ENCODE assay signal across 42 mouse cellular contexts in the genomic region with DNA sequence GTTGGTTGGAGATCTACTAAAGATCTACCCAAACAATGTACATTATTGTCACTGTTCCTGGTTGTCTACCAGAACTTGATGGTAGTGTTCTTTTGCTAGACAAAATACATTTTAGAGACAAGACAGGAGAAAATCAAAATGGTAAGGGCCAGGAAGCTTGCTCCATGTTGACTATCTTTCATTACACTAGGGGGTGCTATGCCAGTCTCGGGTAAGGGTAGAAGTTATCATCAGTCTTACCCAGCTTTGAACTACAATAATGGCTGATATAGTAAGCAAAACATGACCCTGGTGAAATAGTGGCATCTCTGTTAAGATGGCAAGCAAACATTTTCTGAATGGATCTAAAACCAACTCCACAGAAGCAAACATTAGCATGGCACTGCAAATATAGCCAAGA. TPM values are rescaled to one million over a fixed set of nuclear protein-coding genes. Genes with fewer than 3 reads are reported as not detected.
"Had no signal": no experiment of that assay in that cellular context is flagged by ENCODE, and none has a peak within 500 bp of the region (broad histone marks: within the 10 kb centered on the region; RNA-seq: fewer than 3 reads in every experiment).

No protein-coding gene starts in this region.

- ATAC-seq: hindbrain, embryonic 16.5 days; inflammation-experienced regulatory T-cells, adult 6 months; intestine, embryonic 15.5 days; intestine, postnatal 0 days; liver, embryonic 12.5 days had no signal

- H3K9me3 ChIP-seq: heart, embryonic 13.5 days; heart, embryonic 15.5 days; hindbrain, embryonic 10.5 days; hindbrain, embryonic 12.5 days; intestine, embryonic 15.5 days; limb, embryonic 13.5 days; limb, embryonic 15.5 days; liver, embryonic 12.5 days had no signal

- H3K4me3 ChIP-seq: gastrocnemius, adult 2 months; heart, adult 2 months; heart, embryonic 13.5 days; heart, embryonic 15.5 days; hindbrain, embryonic 10.5 days; hindbrain, embryonic 12.5 days; intestine, embryonic 15.5 days; limb, embryonic 13.5 days; limb, embryonic 15.5 days; liver, embryonic 12.5 days had no signal

- H3K27me3 ChIP-seq: heart, embryonic 13.5 days; heart, embryonic 15.5 days; hindbrain, embryonic 12.5 days; intestine, embryonic 15.5 days; limb, embryonic 13.5 days; limb, embryonic 15.5 days; liver, embryonic 12.5 days had no signal

- DNase-seq: gastrocnemius, adult 2 months; gastrocnemius, postnatal 10 days; gastrocnemius, postnatal 36 days; heart, adult 11 months; heart, adult 2 months; heart, postnatal 4 days; kidney, adult 18-20 months; kidney, adult 8-10 months; kidney, postnatal 10 days; kidney, postnatal 36 days; layer of hippocampus, adult 9-11 months; layer of hippocampus, postnatal 36 days; left cerebral cortex, postnatal 4 days had no signal

- H3K36me3 ChIP-seq: heart, embryonic 13.5 days; heart, embryonic 15.5 days; hindbrain, embryonic 10.5 days; hindbrain, embryonic 12.5 days; intestine, embryonic 15.5 days; limb, embryonic 13.5 days; limb, embryonic 15.5 days; liver, embryonic 12.5 days had no signal

- H3K27ac ChIP-seq: gastrocnemius, adult 2 months; heart, adult 2 months; heart, embryonic 13.5 days; heart, embryonic 15.5 days; hindbrain, embryonic 10.5 days; hindbrain, embryonic 12.5 days; hindbrain, embryonic 14.5 days; intestine, embryonic 15.5 days; limb, embryonic 13.5 days; limb, embryonic 15.5 days; liver, embryonic 12.5 days; liver, embryonic 14.5 days had no signal

- H3K9ac ChIP-seq: heart, embryonic 13.5 days; heart, embryonic 15.5 days; hindbrain, embryonic 12.5 days; hindbrain, embryonic 14.5 days; intestine, embryonic 15.5 days; limb, embryonic 13.5 days; limb, embryonic 15.5 days; liver, embryonic 12.5 days; liver, embryonic 14.5 days had no signal

- H3K4me2 ChIP-seq: heart, embryonic 11.5 days; heart, embryonic 13.5 days; heart, embryonic 15.5 days; hindbrain, embryonic 12.5 days; hindbrain, embryonic 14.5 days; intestine, embryonic 15.5 days; limb, embryonic 13.5 days; limb, embryonic 15.5 days; liver, embryonic 12.5 days had no signal

- H3K4me1 ChIP-seq: heart, embryonic 13.5 days; heart, embryonic 15.5 days; hindbrain, embryonic 10.5 days; hindbrain, embryonic 12.5 days; intestine, embryonic 15.5 days; limb, embryonic 13.5 days; limb, embryonic 15.5 days; liver, embryonic 12.5 days had no signal

RNA-seq across cellular contexts. Expression of a gene that starts 10.4 kb away (rescaled TPM):
- total RNA-seq: gastrocnemius, adult 2 months; gastrocnemius, postnatal 10 days; gastrocnemius, postnatal 36 days; heart, adult 2 months; heart, postnatal 25 days; heart, postnatal 4 days; layer of hippocampus, adult 18-20 months; layer of hippocampus, adult 8-10 months; layer of hippocampus, postnatal 14 days; layer of hippocampus, postnatal 36 days; left cerebral cortex, adult 18-20 months; left cerebral cortex, adult 8-10 months; left cerebral cortex, postnatal 10 days; left cerebral cortex, postnatal 25 days; left cerebral cortex, postnatal 4 days; liver, adult 2 months had no signal
- polyA plus RNA-seq: gonadal fat pad, adult 2 months; heart, adult 2 months; heart, embryonic 13.5 days; heart, embryonic 15.5 days; heart, postnatal 0 days; hindbrain, embryonic 10.5 days; hindbrain, embryonic 12.5 days; hindbrain, embryonic 14.5 days; hindbrain, embryonic 16.5 days; inflammation-experienced regulatory T-cells, adult 6 months; intestine, postnatal 0 days; kidney, embryonic 14.5 days; kidney, embryonic 16.5 days; large intestine, adult 2 months; limb, embryonic 11.5 days; liver, adult 2 months; liver, embryonic 12.5 days; liver, embryonic 14.5 days had no signal

RNA-seq across cellular contexts. Expression of a gene that starts 54.4 kb away (rescaled TPM):
- total RNA-seq: gastrocnemius, adult 2 months; gastrocnemius, postnatal 10 days; gastrocnemius, postnatal 36 days; heart, adult 2 months; heart, postnatal 25 days; heart, postnatal 4 days; layer of hippocampus, adult 18-20 months; layer of hippocampus, adult 8-10 months; layer of hippocampus, postnatal 14 days; layer of hippocampus, postnatal 36 days; left cerebral cortex, adult 18-20 months; left cerebral cortex, adult 8-10 months; left cerebral cortex, postnatal 25 days; left cerebral cortex, postnatal 4 days; liver, adult 2 months had no signal
- polyA plus RNA-seq: gonadal fat pad, adult 2 months; heart, adult 2 months; heart, embryonic 11.5 days; heart, embryonic 13.5 days; heart, embryonic 15.5 days; heart, postnatal 0 days; hindbrain, embryonic 10.5 days; hindbrain, embryonic 12.5 days; hindbrain, embryonic 14.5 days; hindbrain, embryonic 16.5 days; inflammation-experienced regulatory T-cells, adult 6 months; intestine, embryonic 15.5 days; intestine, postnatal 0 days; kidney, embryonic 14.5 days; kidney, embryonic 16.5 days; large intestine, adult 2 months; limb, embryonic 11.5 days; limb, embryonic 13.5 days; liver, adult 2 months; liver, embryonic 12.5 days; liver, embryonic 14.5 days had no signal
